Mouse (Mus musculus) kidney, adult 2 months (tissue): ENCODE measurements around the gene Ntng2.

Experiments
- CTCF ChIP-seq: fragments of 200-500 bp; conservative IDR thresholded peaks from 2 replicates; pipeline ENCODE4 v1.5.1; 2011; ENCODE audit warnings: low read depth, mild to moderate bottlenecking, control low read depth, low read length, moderate library complexity, mixed read lengths; ENCODE audit not compliant: insufficient read depth, insufficient read length
- POLR2A ChIP-seq: fragments of 200-500 bp; IDR thresholded peaks from one replicate; pipeline ENCODE4 v1.6.1; 2011; ENCODE audit warnings: low read depth, low read length, control low read depth

DNA sequence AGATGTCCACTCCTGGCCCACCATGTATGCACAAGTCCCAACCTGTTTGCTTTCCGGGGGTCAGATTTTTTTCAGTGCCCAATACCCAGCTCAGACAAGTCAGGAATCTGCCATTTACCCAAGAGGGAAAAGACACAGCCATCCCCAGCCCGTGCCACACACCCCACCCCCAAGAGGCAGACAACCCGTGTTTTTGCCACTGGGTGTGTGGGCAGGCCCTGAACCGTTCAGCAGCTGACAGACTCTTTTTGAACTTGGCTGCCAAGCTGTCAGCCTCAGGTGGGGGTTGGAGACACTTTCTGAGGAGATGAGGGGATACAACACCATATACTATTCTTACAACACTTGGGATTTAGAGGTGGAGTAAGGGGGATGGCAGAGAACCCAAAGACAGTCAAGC is 18.8 kb downstream of the Ntng2 start:
- TF ChIP-seq CTCF (no peak), POLR2A (no peak)
